Mouse (Mus musculus) kidney, adult 2 months (tissue): Measurements from ENCODE around the gene C9orf72.

Source experiments
- CTCF ChIP-seq: fragments of 200-500 bp; conservative IDR thresholded peaks from 2 replicates; pipeline ENCODE4 v1.5.1; 2011; ENCODE audit warnings: low read depth, mild to moderate bottlenecking, control low read depth, low read length, moderate library complexity, mixed read lengths; ENCODE audit not compliant: insufficient read depth, insufficient read length
- POLR2A ChIP-seq: fragments of 200-500 bp; IDR thresholded peaks from one replicate; pipeline ENCODE4 v1.6.1; 2011; ENCODE audit warnings: low read depth, low read length, control low read depth

DNA sequence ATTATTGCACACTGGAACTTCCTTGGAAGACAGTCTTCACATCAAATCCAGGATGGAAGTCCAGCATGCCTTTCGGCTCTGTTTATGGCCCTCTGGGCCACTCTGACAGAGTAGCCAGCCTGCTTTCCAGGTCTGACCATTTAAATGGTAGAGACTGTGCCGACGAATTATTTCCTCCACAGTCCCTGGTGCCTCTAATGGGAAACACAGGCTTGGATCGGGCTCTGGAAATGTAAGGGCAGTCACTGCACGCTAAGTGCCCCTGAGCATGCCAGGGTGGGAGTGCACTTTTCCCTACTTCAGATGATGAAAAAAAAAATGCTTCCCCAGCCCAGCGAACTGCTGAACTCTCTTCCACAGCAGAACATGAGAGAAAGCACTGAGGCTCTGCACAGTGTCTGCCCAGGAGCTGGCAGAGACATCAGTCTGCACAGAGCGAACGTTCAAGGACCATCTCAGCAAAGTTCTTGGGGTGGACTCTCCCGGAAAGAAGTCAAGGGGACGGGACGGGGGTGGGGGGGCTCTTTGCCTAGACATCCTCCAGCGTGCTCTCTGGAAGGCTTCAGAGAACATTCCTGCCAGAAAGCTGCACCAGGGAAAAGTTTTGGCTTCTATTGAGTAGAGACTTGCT, 82.4 kb downstream of the C9orf72 start:
- TF ChIP-seq CTCF = no peak
- TF ChIP-seq POLR2A = no peak
